Mouse (Mus musculus) embryonic facial prominence, embryonic 15.5 days (tissue): Measurements from ENCODE around the gene Slc45a3. TPM values are rescaled to one million over a fixed set of nuclear protein-coding genes. Genes with fewer than 3 reads are reported as not detected.

Experiments
- ATAC-seq: fragments of 200-750 bp; cut with Nextera tagmentation; 2 replicates; pipeline ENCODE4 v1.8.0; 2017; ENCODE audit warnings: low read depth, moderate TSS enrichment; ENCODE audit not compliant: insufficient number of reproducible peaks, low FRiP score, low TSS enrichment
- H3K27ac ChIP-seq: fragments of 300-500 bp; sonication (generic); replicated peaks from 2 replicates; pipeline ENCODE4 v1.5.1; 2015; ENCODE audit warnings: mild to moderate bottlenecking, inconsistent platforms
- H3K27me3 ChIP-seq: fragments of 300-500 bp; sonication (generic); 2 replicates; pipeline ENCODE4 v1.6.1; 2015; ENCODE audit warnings: inconsistent platforms
- H3K36me3 ChIP-seq: fragments of 300-500 bp; sonication (generic); 2 replicates; pipeline ENCODE4 v1.6.1; 2015; ENCODE audit warnings: mild to moderate bottlenecking, inconsistent platforms
- H3K4me1 ChIP-seq: fragments of 300-500 bp; sonication (generic); 2 replicates; pipeline ENCODE4 v1.6.1; 2015; ENCODE audit warnings: inconsistent platforms
- H3K4me2 ChIP-seq: fragments of 300-500 bp; sonication (generic); replicated peaks from 2 replicates; pipeline ENCODE4 v1.6.1; 2015; ENCODE audit warnings: mild to moderate bottlenecking, inconsistent platforms
- H3K4me3 ChIP-seq: fragments of 300-500 bp; sonication (generic); replicated peaks from 2 replicates; pipeline ENCODE4 v1.5.1; 2015; ENCODE audit warnings: mild to moderate bottlenecking, inconsistent platforms
- H3K9ac ChIP-seq: fragments of 300-500 bp; sonication (generic); 2 replicates; pipeline ENCODE4 v1.6.1; 2015; ENCODE audit warnings: inconsistent platforms
- H3K9me3 ChIP-seq: fragments of 300-500 bp; sonication (generic); replicated peaks from 2 replicates; pipeline ENCODE4 v1.6.1; 2016; ENCODE audit warnings: inconsistent platforms
- WGBS: fragments of 180-500 bp; shearing (Covaris S2); methylation state at CpG from one replicate; pipeline ENCODE4 v1.1.7; 2015; 5-methylcytosine and 5-hydroxymethylcytosine counted together
- polyA plus RNA-seq: library from polyadenylated mRNA; unstranded; fragments of >200 nt; fragmentation: Nextera tagmentation; extraction: Ambion mirVana; gene quantifications from 2 replicates; pipeline ENCODE4 v1.2.1, GENCODE M21; 2015

Slc45a3 gene
- polyA plus RNA-seq, 1 experiment from 2014 or later: 13.3 TPM

DNA sequence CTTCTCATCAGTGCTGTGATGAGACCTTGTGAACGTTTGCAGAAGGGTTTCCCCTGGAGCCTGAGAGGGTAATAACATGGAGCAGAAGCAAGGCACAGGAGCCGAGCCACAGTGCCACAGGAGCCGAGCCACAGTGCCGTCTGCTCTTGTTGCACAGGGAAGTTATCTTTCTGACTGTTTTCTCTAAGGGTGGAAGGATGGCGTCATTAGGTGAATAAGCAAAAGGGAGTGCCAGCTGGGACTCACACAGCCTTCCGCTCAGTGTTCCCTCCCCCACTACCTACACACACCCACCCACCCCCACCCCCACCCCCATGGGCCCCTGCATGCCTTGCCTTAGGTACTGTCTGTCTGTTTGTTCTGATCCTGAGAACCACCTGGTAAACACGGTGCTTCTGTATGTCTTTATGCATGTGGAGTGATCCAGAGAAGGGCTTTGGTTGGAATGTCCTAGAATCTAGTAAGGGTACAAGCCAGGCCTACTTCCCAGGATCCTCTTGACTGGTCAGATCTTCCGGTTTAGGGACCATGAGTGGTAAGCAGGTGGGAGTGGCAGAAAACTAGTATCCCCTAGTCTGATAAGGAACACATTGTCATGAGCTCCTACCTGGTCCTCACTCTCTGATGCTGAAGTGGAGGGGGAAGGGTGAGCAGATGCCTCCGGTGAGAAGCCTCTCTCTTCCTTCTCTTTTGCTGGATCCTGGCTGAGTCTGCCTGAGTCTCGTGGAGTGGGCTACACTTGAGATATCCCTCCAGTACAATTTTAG lies 16.9 kb upstream of the Slc45a3 start:
- Histone ChIP-seq H3K9ac (no peak overlapping the region), H3K27me3 (no peaks in the 10 kb centered on the region), H3K4me1 (peaks cover 11% of the 10 kb centered on the region), H3K9me3 (no peaks in the 10 kb centered on the region), H3K36me3 (no peaks in the 10 kb centered on the region), H3K4me2 (no peak overlapping the region), H3K27ac (peak overlapping the region; percentile 22; the same call in 1 of the 2 replicates), H3K4me3 (no peak overlapping the region)
- WGBS: 50% methylated on average over 10 of the region's 10 CpGs
- no peak for ATAC-seq

DNA sequence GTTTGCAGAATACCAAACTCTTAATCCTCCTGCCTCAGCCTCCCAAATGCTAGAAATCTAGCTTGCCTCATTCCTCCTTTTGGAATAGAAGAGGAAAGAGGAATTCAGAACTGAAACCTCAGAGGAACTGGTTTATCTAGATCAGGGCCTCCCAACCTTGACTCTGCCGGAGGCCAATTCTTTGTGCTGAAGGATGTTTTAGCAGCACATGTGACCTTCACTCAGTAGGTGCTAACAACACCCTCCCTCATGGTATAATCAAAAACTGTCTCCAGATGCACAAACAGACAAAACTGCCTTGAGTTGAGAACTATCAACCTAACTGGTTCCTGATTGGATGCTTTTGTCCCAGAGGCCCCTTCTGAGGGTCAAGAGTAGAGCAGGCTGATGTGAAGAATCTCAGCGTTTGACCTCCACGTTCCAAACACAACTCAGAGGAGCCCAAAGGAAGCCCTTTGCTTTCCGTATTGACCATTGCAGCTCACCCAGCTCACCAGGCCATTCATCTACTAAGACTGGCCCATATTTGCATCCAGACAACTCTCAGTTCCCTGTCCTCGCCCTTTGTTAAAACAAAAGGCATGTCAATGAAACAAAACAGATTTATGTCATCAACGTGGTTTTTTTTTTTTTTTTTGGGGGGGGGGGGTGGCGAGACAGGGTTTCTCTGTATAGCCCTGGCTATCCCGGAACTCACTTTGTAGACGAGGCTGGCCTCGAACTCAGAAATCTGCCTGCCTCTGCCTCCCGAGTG lies 16.1 kb upstream of the Slc45a3 start:
- H3K27me3 ChIP-seq: no peaks in the 10 kb centered on the region
- H3K4me3 ChIP-seq: no peak overlapping the region
- H3K4me1 ChIP-seq: peaks cover 11% of the 10 kb centered on the region
- H3K36me3 ChIP-seq: no peaks in the 10 kb centered on the region
- WGBS: 80% methylated on average over 11 of the region's 11 CpGs
- no peak overlapping the region for H3K9ac ChIP-seq
- H3K27ac ChIP-seq: no peak overlapping the region
- no peak for ATAC-seq
- no peaks in the 10 kb centered on the region for H3K9me3 ChIP-seq
- no peak overlapping the region for H3K4me2 ChIP-seq

DNA sequence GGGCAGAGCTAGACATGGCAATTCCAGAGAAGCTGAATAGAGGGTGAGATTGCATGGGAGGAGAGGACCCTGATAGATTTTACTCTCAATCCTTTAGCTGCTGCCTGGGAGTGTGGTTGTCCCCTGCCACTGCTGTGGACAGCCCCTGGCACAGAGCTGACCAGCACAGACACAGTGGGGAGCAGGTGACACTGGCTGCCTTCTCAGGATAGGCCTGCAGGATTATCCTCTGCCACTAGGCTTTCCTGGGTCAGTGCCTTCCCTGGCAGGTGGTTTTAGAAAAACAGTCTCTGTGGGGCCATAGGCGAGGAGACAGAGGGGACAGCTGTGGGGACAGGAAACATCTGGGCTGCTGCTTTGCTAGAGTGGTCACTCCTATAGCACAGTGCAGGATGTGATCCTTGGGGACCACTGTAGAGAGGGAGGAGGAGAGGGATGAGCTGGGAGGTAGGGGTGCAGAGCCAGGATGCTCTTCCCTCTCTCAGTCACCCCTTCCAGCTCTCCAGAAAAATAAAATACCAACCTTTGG lies 14.7 kb upstream of the Slc45a3 start:
- WGBS: 30% methylated on average over 1 of the region's 1 CpGs
- Histone ChIP-seq H3K4me1 (peaks cover 11% of the 10 kb centered on the region), H3K27ac (no peak overlapping the region), H3K36me3 (no peaks in the 10 kb centered on the region), H3K27me3 (no peaks in the 10 kb centered on the region), H3K4me2 (no peak overlapping the region), H3K4me3 (no peak overlapping the region), H3K9me3 (no peaks in the 10 kb centered on the region), H3K9ac (no peak overlapping the region)
- peak; percentile 59; the same call in 1 of the 2 replicates for ATAC-seq

DNA sequence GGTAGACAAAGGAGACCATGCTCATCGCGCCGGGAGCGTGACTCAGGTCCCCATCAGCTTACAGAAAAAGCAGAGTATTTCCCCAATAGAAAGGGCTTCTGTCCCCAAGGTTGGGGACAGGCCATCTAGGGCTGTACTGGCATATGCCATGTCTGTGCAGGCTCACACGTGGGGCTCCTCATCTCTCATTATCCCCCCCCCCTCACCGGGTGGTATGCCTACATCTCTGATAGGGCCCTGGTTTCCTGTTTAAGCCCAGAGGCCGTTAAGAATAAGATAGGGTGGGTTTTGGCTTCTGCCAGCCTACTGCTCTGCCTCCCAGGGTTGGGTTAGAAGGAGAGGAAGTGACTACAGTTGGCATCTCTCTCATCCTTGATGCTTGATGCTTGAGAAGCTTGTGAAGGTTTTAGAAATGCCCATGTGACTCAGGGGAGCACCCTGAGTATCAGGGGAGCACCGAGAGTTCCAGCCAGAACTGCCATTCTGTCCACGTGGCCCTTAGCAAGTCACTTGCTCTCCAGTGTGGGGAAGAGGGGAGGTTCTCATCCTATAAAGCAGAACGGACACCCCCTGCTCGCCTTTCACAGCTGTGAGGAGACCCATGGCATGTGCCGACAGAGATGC lies 8.4 kb upstream of the Slc45a3 start:
- H3K36me3 ChIP-seq: no peaks in the 10 kb centered on the region
- ATAC-seq: no peak
- H3K4me2 ChIP-seq: no peak overlapping the region
- no peak overlapping the region for H3K4me3 ChIP-seq
- 0 out of 2 replicates have a peak, but pooled peaks cover 3% of the 10 kb centered on the region for H3K4me1 ChIP-seq
- peaks cover 7% of the 10 kb centered on the region for H3K27me3 ChIP-seq
- whole genome bisulfite sequencing: 75% methylated on average over 12 of the region's 12 CpGs
- H3K9ac ChIP-seq: no peak overlapping the region
- no peak overlapping the region for H3K27ac ChIP-seq
- no peaks in the 10 kb centered on the region for H3K9me3 ChIP-seq

DNA sequence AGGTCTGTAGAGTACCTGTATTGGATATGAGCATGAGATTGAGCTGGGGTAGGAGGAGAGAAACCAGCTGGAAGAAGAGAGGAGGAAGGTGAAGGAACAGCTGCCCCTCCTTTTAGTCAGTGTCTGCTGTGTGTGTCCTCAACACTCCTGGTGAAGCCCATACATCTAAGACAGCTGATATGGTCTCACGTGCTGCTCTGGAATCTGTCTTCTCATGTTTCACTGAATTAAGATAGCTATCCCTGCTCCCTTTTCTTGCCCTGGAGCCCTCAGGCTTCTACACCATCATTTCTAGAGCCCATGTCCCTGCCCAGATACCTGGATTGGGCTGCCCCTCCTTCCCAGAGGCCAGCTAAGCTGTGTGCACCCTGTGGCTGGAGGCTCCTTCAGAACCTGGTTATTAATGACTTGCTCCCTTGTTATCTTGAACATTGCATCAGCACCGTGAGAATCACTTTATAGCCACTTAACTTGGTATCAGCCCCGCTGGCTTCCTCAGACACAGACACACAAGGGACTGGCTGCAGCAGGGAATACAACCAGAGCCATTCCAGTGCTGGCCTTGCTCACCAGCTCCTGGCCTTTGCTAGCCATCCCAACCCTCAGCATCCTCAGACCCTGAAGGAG lies 7.5 kb upstream of the Slc45a3 start:
- WGBS: 46% methylated on average over 3 of the region's 3 CpGs
- Histone ChIP-seq H3K4me1 (0 out of 2 replicates have a peak, but pooled peaks cover 3% of the 10 kb centered on the region), H3K4me3 (no peak overlapping the region), H3K4me2 (no peak overlapping the region), H3K9me3 (no peaks in the 10 kb centered on the region), H3K27me3 (peaks cover 7% of the 10 kb centered on the region), H3K36me3 (no peaks in the 10 kb centered on the region), H3K27ac (no peak overlapping the region), H3K9ac (no peak overlapping the region)
- ATAC-seq: no peak

DNA sequence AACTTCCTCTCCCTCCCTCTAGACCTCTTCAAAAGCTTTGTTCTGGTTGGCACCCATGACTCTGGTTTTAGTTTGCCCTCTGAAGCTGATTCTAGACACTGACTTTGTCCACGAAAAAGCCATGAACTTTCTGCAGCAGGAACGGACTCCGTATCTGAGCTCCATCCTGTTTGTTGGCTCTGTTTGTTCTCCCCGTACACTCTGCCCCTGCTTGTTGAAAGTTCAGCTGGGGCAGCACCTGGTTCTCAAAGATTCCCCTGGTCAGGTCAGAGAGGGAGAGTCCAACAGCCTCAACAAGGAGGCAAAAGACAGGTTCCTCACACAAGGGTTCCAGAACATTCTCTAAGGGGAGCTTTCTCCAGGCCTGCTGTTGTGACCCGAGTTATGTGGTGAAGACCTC lies 5.4 kb upstream of the Slc45a3 start:
- Histone ChIP-seq H3K9ac (no peak overlapping the region), H3K9me3 (no peaks in the 10 kb centered on the region), H3K4me3 (no peak overlapping the region), H3K27ac (no peak overlapping the region), H3K36me3 (no peaks in the 10 kb centered on the region), H3K4me1 (peaks cover 7% of the 10 kb centered on the region; the same call in 1 of the 2 replicates), H3K27me3 (peaks cover 15% of the 10 kb centered on the region), H3K4me2 (no peak overlapping the region)
- ATAC-seq: no peak
- WGBS: 75% methylated on average over 5 of the region's 5 CpGs

DNA sequence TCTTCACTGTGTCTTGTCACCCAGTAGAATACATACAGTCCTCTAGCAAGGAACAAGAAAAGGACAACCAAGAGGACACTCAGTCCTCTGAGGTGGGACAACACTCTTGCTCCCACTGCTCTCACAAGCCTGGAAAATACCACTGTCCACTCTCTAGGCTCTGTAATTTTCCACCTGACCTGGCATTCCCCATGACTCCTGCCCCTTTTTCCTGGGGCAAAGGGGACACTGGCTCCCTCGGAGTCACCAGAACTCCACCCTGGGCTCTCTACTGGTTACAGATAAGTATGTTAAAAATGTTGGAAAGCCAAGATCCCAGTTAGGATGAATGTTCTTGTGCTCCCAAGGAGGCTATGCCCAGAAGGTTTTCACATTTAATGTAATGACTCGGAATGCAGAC lies 1.8 kb upstream of the Slc45a3 start:
- H3K9ac ChIP-seq: no peak overlapping the region
- peaks cover 17% of the 10 kb centered on the region for H3K4me1 ChIP-seq
- H3K9me3 ChIP-seq: no peaks in the 10 kb centered on the region
- no peak overlapping the region for H3K27ac ChIP-seq
- H3K27me3 ChIP-seq: peaks cover 32% of the 10 kb centered on the region
- ATAC-seq: no peak
- no peak overlapping the region for H3K4me2 ChIP-seq
- H3K4me3 ChIP-seq: no peak overlapping the region
- 51% methylated on average over 2 of the region's 2 CpGs for WGBS
- H3K36me3 ChIP-seq: no peaks in the 10 kb centered on the region

DNA sequence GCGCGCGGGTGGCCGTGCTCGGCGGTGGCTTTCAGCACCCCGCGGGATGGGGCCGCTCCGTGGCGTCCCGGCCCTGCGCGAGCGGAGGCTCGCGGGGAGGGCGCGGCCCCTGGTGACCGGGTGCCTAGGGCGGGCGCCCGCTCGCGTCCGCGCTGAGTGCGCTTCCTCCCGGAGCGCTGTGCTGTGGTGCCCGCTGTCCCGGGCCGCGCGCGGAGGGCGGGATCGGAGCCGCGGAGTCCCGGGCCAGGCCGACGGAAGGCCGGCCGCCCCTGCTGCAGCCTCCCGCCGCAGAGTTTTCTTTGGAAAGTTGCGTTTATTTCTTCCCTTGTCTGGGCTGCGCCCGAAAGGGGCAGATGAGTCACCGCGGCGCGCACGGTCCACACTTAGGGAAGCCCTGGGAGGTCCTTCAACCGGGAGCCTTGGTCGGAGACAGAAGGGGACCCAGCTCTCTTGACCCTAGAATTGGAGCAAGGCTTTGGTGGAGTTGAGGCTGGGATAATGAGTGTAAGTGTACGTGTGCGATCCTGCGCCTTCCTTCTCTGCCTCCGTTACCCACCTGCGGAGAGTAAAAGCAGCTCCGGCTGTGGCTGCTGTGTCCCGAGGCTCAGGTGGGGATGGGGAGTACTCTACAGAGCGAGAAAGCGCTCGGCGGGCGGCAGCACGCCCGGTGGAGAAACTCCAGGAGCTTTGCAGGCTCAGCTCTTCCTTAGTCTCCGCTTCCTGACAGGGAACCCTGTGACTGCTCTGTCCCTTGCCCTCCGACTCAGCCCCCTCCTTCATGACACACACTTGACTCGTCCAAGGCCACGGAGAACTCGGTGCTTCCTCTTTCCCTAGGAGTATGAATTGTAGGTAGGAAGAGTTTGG lies 551 bp downstream of the Slc45a3 start:
- Histone ChIP-seq H3K9ac (peak overlapping the region; percentile 40), H3K27ac (no peak overlapping the region), H3K4me1 (peaks cover 17% of the 10 kb centered on the region), H3K27me3 (peaks cover 26% of the 10 kb centered on the region), H3K36me3 (no peaks in the 10 kb centered on the region), H3K4me3 (peak overlapping the region; percentile 74), H3K4me2 (peak overlapping the region; percentile 99), H3K9me3 (no peaks in the 10 kb centered on the region)
- peak; percentile 72 for ATAC-seq
- WGBS: under 1% methylated on average over 76 of the region's 76 CpGs

DNA sequence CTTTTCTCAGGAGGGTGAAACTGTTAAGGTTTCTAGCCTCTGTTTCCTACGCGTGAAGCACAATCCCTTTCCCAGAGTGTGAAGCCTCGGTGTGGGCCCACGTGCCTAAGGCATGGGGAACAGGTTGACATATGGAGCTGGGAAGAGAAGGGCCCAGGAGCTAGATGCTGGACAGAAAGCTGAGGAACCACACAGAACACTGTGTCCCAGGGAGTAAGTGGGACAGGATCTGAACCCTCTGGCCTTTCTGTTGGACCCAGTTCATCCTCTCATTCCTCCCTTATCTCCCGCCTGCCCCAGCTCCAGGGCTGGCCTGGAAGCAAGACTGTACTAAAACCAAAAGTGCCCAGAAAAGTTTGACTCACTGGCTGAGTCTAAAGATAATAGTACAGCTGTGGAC lies 1.3 kb downstream of the Slc45a3 start:
- WGBS: 45% methylated on average over 5 of the region's 5 CpGs

DNA sequence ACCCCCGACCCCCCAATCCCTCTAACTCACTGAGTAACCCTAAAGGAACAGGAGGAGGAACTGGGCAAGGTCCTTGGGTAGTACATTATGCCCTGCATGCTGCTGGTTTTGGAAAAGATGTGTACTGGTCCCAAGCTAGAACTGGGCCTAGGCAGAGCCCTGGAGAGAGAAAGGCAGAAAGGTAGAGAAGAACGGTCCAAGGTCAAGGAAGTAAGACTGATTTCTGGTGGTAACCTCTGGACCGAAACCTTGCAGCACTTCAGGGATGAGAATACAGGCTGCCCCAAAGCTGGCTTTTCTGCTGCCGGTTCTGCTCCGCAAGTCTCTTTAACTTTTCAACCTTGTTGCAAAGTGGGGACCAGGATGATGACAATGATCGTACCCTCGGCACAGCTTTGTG lies 1.8 kb downstream of the Slc45a3 start:
- Histone ChIP-seq H3K36me3 (no peaks in the 10 kb centered on the region), H3K9ac (no peak overlapping the region), H3K27ac (no peak overlapping the region), H3K4me3 (no peak overlapping the region), H3K27me3 (peaks cover 26% of the 10 kb centered on the region), H3K9me3 (no peaks in the 10 kb centered on the region), H3K4me2 (no peak overlapping the region), H3K4me1 (peaks cover 17% of the 10 kb centered on the region)
- WGBS: 83% methylated on average over 7 of the region's 7 CpGs
- ATAC-seq: no peak

More for the DNA sequence above, 1.3 kb downstream of the Slc45a3 start:
- no peak for ATAC-seq
- Histone ChIP-seq H3K36me3 (no peaks in the 10 kb centered on the region), H3K4me3 (peak overlapping the region; percentile 74), H3K4me2 (peak overlapping the region; percentile 99), H3K9me3 (no peaks in the 10 kb centered on the region), H3K4me1 (peaks cover 17% of the 10 kb centered on the region), H3K9ac (no peak overlapping the region), H3K27ac (no peak overlapping the region), H3K27me3 (peaks cover 26% of the 10 kb centered on the region)
